Mouse (Mus musculus) lung, adult 2 months (tissue): ENCODE measurements around the gene Vegfb.

Source experiments
- CTCF ChIP-seq: fragments of 200-500 bp; IDR thresholded peaks from 2 replicates; pipeline ENCODE4 v1.5.1; 2011; ENCODE audit warnings: mild to moderate bottlenecking, low read length, control low read depth; ENCODE audit not compliant: insufficient read depth
- POLR2A ChIP-seq: fragments of 200-500 bp; IDR thresholded peaks from 2 replicates; pipeline ENCODE4 v1.6.1; 2011; ENCODE audit warnings: low read depth, mild to moderate bottlenecking, control low read depth, low read length, borderline replicate concordance; ENCODE audit errors: extremely low read depth

- TF ChIP-seq CTCF (no peak), POLR2A (no peak)
These were observed 49.6 kb downstream of the Vegfb start for GRCm38 (mm10) chr19:6937541-6938465.
